Mouse (Mus musculus) embryo, embryonic 10 days (tissue): ENCODE data around the gene Rab11fip4.
A peak's percentile ranks its signal among the peaks of the same experiment; 100 is the strongest.

ENCODE experiments used
- DNase-seq: peaks from one replicate; pipeline ENCODE4 v3.0.0-alpha.2; 2015; ENCODE audit warnings: low spot score

Gene Rab11fip4

DNA sequence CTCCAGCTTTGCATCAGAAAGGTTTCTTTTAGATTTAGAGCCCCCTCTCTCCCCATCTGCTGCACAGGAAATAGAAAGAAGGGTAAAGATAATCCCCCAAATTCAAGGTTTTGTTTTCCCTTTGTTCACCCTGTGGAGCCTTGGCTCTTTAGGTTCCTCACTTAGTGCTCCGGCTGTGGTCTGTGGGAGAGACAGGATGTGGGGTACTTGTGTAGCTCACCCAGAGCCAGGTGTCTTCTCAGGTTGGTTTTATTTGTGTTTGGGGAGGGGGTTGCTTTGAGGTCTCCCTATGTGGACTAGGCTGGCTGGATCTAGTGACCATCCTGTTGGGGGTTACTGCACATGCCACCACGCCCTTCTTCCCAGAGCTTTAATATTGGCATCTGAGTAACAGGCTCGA is 23.9 kb downstream of the Rab11fip4 start:
- no peak for DNase-seq

DNA sequence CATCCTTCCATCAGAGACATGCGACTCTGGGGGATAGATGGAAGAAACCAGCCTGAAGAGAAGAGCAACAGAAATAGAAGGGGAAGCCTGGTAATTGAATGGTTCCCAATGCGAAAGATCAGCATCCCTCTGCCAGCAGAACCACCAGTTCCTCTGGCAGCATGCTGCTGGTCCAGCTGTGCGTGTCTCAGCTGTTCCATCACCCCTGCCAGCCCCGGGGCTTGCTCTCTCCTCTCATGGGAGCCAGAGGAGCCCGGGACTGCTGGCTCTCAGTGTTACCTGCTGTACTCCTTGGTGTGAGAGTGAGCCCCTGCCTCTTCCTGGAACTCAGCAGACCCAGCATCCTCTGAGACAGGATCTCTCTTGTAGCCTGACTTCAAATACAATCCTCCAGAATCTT is 24.9 kb downstream of the Rab11fip4 start:
- no peak for DNase-seq

DNA sequence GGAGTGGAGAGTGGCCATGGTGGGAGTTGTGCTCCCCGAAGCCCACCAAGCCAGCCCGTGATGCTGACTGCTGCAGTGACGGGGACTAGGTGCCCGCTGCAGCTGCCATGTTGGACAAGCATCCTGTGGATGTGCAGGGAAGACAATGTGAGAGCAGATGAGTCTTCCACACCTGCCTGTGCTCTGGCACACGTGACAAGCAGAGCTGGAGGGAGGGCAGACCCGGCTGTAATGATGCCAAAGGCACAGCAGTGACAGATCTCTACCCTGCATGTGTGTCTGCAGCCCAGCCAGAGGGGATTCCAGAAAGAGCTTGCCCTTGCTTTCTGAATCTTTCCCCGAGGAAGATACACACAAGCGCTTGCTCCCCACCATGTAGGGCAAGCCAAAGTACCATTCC is 27.0 kb downstream of the Rab11fip4 start:
- DNase-seq: no peak

DNA sequence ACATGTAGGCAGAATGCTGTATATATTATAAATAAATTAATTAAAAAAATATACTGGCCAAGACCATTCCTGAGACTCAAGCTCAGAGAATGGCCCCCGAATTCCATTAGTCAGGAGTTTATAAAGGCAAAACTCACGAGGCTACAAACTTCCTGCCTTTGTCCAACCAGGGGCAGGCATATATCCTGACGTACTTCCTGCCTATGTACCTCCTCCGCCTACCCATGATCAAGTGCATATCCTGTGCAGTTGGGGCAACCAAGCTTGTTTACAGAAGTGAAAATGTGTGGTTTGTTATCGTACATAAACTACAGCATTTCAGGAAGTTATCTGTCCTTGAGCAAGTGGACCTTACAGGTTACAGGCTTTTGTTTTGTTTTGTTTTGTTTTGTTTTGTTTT is 32.0 kb downstream of the Rab11fip4 start:
- no peak for DNase-seq

DNA sequence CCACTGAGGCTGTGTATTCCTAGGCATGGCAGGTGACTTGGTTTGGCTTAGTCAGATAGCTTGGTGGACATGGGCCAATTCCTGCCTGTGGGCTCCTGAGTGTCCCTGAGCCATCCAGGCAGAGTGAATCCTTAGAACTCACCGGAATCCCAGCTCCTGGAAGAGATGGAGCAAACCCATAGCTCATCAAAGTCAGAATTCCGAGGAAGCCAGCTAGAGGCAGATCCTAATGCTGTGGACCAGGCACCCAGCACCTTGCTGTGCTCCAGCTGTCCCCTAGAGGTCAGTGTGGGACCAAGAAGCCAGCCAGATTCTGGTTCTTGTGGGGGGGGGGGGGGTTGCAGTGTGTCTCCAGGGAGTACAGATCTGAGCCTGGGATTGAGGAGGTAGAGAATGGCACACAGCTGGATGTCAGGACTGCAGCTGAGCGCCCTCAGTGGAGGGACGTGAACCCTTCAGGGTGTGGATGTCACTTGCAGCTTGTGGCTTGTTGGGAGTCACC is 33.8 kb downstream of the Rab11fip4 start:
- peak; percentile 68 for DNase-seq

DNA sequence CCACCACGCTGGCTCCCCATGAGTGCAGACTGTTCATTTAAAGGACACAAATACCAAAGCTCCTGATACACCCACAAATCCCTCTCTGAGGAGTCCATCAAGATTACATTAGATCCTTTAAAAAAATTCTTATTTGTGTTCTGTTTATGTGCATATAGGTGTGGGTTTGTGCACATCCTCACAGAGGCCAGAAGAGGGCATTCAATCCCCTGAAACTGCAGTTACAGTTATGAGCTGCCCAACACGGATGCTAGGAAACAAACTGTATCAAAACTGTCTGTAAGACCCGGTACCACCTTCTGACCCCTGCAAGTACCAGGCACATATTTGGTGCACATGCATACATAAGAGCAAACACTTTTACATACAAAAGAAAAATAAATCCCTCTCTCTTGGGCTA is 37.7 kb downstream of the Rab11fip4 start:
- peak; percentile 44 for DNase-seq

DNA sequence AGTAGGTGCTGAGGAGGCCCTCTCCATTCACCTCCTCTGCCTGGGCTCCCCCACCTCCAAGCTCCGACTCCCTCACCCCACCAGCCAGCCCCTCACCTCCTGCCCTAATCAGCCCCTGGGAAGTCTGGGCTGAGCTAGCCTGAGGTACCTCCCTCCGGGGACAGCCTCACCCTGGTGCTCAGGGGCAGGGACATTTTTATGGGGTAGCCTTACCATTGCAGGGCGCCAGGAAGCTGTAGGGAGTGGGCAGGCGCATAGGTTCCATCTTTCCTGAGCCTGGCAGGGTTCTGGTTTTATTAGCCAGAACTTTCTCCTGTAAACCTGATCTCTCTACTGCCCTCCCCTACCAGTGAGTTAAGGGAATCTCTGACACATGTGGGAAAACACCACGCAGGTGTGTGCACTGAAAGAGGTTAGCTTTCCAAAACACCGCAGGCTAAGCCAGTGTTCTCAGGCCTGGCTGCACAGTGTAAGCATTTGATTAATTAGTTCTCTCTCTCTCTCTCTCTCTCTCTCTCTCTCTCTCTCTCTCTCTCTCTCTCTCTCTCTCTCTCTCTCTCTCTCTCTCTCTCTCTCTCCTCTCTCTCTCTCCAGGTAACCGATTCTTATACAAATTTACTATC is 38.9 kb downstream of the Rab11fip4 start:
- DNase-seq: no peak

DNA sequence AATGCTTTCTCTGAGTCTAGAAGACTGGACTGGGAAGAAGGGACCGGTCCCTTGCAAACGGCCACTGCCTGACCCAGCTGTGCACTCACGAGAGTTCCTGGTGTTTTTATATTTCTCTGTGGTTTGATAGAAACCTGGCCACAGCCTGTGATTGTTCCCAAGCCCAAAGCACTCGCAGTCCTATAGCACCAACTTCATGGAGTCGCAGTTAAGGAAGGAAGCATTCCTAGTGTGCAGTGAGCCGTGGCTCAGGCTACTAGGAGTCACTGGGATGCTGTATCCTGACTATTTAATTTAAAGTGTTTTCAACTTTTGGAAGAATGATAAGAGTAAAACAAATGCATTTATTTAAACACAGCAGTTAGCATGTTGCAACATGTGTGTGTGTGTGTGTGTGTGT is 39.5 kb downstream of the Rab11fip4 start:
- peak; percentile 60 for DNase-seq

DNA sequence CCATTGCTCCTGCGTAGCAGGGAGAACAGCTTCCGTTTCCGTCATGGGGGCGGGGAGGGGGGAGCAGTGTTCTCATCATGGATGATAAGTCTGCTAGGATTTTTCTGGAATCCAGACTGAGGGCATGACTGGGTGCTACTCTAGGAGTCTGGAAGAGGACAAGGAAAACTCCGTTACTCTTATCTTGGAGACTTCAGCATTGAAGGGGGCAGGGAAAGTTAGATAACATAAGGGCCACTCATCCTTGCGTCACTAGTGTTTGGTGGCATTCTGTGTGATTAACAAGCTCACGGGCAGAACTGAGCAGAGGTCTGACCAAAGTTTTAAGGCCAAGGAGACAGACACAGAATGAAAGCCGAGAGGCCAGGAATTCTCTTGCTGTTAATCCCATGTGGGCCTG is 42.4 kb downstream of the Rab11fip4 start:
- DNase-seq: no peak

DNA sequence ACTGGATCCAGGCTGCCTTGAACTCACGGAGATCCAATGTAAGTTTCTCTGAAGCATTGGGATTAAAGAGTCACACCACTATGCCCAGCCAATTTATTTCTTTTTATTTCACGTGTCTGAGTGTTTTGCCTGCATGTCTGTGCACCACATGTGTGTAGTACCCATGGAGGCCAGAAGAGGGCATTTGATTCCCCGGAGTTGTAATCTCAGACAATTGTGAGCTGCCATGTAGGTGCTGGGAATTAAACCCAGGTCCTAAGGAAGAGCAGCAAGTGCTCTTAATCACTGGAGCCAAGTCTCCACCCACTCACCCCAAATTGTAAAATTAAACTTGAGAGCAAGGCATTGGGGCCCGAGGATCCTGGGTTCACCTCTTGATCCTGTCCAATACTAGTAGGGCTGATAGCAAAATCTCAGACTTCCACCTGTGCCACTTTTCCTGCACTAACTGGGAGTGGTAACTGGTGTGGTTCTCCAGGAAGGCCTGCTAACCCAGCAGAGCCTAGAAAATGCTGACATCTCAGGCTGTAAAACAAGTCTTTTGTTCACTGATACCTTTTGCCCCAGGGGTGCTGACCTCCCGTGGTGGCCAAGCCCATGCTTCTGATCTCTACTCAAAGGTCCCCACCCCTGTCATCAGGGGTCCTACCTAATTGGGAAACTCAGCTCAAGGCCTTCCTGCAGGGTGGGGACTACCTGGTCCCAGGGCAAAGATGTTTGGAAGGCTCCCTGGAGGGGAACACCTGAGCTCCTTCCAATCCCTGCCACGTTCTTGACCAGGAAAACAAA is 44.8 kb downstream of the Rab11fip4 start:
- no peak for DNase-seq

DNA sequence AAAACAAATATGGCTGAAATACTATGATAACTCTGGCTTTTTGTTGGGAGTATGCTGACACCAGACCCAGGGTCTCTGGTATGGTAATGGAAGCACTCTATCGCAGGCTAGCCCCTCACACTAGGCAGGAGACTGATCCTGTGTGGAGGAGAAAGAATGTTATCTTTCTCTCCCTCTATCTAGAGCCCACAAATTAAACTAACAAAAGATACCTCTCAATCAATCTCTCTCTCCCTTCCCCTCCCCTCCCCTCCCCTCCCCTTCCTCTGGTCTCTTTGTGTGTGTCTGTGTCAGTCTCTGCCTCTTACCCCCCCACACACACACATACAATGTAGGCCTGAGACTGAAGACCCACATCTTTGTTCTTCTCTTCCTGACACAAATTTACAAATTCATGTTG is 45.5 kb downstream of the Rab11fip4 start:
- no peak for DNase-seq

DNA sequence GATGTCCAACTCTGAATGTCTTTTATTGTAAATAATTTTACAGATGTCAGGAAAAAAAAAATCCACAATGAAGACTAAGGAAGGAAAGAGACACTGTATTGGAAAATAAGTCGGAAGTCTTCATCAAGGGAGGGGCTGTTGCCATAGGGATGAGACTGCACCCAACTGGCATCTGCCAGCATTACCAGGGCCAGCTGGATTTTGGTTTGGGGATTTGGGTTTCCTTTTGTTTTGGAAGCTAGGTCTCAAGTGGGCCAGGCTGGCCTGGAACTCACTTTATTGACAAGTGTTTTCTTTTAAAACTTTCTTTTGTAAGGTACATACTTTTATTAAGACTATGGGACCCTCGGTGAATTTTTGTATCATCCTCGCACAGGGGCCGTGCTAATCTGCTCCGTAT is 47.7 kb downstream of the Rab11fip4 start:
- no peak for DNase-seq

DNA sequence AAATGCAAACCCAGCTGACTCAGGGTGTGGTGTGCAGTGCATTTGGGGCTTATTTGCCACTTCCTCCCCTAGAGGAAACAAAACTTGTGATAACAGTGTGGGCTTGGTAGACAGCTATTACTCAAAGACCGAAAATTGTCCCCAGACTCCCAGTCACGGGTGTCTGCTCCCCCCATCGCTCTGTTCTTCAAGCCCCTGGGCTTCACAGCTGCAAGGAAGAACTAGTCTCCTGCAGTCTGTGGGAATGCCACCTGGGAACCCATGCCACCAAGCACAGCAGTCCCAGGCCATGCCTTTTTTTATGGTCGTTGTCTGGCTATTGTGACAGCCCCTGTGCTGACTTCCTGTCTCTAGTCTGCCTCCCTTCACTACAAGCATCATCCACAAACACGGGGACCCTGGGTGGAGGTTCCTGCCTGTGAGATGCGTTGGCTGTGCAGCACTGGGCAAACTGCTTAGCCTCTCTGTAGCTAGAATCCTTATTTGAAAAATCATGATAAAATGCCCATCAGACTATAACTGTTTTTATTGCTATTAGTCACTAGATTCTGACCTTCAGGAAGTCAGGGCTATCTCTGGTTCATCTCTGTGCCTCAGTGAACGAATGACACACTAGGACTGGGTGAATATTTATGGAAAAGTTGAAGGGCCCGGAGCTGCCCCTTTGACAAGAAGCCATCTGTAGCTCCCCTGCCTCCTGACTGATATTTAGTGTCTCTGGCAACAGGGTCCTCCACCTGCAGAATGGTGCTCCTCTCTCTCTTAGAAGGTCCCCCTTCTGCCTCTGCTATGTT is 50.1 kb downstream of the Rab11fip4 start:
- DNase-seq: no peak

DNA sequence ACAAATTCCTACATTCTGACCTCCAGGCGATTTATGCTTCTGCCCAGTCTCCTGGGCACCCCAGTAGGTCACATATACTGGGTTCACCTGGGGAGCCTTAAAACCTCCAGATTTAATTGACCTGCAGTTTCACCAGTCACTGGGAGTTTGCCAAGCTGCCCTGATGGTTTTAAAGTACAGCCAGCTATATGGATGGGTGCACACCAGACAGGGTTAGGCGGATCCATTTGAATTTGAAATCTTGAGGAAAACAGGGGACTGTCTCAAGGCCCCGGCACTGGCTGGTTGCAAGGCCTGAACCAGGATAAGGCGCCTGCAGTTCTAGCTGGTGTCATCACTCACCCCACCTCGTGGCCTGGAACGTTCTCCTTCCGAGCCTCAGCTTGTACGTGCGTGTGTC is 52.7 kb downstream of the Rab11fip4 start:
- no peak for DNase-seq

DNA sequence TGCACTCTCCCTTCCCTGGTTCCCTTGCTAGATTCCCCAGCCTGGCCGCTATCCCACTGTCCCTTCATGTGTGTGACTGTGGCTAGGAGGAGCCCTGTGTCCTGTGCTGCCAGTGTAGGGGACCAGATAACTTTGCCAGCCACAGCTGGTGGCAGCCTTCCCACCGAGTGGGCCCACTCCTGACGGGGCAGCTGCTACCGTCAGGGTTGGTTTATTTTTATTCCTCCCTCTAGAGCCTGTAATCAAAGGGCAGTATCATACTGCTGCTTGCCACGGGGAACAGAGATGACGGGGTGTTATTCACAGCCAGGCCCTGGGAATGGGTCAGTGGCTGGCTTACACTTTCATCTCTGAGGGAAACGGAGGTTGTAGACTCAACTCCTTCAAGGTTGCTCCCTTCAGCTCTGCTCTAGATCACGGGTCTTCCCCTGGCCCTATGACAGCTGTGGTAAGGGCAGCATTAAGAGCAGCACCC is 53.7 kb downstream of the Rab11fip4 start:
- DNase-seq: no peak

DNA sequence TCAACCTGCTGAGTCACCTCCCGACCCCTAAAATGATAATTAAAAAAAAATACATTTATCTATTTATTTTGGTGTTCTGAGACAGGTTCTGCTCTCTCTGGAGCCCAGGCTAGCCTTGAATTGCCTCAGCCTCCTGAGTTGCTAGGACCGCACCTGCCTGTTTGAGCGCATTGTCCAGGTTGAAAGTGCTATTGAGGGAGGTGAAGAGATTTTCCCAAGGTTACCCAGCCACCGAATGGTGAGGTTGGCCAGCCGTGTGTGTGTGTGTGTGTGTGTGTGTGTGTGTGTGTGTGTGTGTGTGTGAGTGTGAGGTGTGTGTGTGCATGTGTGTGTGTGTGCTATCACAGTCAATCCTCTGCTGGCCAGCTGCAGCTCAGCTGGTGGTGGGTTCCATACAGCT is 55.0 kb downstream of the Rab11fip4 start:
- no peak for DNase-seq

DNA sequence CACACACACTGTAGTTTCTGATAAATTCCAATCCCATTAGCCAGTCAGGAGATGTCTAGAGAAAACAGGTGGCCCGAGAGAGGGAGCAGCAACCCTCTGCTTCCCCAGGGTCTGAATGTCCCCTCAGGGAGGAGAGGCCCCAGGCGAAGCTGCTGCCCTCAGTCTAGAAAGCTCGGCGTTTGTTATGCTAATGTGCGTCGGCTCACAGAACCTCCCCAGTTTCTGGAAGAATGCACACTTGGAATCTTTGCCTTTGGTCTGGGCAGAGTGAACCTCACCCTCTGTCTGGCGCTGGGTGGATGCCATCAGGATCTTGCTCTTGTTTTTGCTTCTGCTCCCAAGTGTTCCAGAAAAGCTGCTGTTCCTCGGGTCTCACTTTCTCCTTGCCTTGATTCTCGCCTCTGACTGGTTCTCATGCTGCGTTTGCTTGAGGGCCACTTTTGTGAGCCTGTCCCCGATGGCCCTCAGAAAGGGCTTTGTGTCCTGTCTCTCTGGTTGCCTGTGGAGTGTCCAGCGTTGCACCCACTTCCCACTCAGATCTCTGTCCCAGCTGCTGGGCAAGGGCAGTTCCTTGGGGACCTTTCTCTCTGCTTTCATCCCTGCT is 55.6 kb downstream of the Rab11fip4 start:
- peak; percentile 72 for DNase-seq

DNA sequence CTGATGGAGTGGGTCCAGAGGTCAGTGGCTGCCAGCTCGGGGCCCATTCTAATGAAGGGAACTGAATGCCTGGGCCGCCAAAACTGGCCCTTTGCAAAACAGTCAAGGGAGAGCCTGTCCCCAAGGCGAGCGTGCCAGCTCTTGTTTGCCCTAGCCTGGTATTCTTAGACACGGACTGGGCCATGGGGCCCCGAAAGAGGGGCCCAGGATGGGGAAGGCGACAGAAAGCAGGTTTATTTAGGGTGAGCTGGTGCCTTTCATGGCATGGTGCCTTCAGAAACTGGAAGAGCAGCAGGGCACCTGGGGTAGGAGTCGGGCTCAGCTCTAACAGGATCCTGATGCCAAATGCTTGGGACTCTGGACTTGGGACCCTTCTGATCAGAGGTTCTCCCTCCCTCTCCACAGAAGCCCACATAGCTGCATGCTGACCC is 56.1 kb downstream of the Rab11fip4 start:
- no peak for DNase-seq

DNA sequence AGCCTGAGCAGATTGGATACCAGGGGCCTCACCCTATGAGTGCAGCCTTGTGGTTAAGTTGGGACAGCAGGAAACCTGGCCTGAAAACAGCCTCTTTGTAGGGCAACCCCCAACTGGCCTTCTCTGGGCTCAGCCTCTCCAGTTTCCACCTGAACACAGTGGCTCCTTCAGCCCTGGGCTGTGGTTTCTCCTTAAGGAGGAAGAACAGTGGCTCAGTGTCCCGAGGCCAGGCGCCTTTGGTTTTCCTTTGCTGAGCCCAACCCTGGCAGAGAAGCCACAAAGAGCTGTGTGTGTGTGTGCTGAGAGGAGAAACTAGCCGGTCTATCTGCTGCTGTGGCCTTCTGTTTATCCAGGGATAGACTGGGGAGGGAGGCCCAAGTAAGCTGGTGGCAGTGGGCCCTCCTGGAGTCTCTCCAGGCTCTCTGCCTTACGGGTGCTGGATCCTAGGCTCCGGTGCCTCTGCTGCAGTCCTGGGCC is 59.4 kb downstream of the Rab11fip4 start:
- no peak for DNase-seq

DNA sequence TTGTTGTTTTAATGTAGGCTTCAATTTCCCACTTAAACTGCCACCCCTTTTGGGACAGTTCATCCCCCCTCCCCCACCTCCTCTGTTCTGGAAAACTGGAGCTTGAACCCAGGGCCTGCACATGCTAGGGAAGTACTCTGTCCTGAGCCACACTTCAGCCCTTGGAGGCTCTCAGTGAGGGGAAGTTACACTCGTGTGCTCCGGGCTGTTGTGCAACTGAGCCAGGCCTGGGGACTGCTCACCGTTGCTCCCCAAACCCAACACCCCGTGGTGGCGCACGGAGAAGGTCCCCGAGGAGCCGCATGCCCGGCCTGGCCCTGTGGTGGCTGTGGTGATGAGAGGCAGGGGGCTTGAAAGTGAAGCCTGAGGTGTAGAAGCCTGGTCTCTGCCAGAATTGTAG is 61.2 kb downstream of the Rab11fip4 start:
- DNase-seq: no peak

DNA sequence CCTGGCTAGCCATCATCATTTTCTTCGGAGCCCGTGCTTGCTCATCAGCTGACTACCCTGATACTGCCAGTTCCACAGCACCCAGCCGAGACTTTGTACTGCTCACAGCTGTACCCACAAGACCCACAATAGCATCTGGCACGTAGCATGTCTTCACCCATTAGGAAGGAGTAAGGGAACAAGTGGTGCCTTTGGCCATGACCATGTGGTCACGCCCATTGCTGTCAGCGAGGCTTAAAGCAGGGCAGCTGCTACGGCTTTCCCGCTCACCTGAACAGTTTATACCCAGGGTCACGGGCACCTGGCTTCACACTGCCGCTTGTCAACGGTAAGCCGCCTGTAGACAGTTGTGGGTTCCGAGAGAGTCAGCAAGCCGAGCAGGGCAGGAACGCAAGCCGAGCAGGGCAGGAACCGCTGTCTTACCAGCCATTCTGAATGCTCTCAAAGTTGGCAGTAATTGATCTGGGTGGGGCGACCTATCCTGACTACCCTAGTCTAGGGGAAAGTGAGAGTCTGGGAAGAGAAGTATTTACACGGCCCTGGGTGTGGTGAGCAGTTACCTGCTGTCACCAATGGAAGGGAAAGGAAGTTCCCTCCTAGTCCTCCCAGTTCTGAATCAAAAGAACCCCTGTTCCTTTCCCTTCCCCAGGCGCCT is 62.0 kb downstream of the Rab11fip4 start:
- DNase-seq: no peak

DNA sequence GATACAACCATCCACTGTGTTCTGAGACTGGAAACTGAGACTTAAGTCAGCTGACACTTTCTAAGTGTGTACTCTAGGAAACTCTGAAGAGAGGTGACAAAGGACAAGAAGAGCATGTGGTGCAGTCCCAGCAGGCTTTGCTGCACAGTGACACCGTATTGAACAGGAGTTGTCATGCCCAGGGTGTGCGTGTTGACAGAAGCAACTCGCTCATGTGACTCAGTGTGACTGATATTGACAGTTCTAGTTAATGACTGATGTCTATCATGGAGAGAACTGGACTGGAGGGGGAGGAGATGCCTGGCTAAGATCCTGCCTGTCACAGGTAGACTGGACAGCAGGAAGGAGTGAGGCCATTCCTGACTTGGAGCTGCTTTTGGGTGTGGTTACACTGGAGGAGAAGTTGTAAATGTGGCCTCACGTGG is 63.4 kb downstream of the Rab11fip4 start:
- DNase-seq: no peak
